8 mouse cellular contexts compared by ENCODE assay signal in genomic region chr3:122312078-122312477, GRCm38 (mm10). TPM values are rescaled to one million over a fixed set of nuclear protein-coding genes. Genes with fewer than 3 reads are reported as not detected.
DNase-seq lines count a peak whose midpoint lies in the region; ATAC-seq lines count a peak whose summit lies in the region.

No protein-coding gene starts in this region.

- no peak overlapping the region for H3K27ac ChIP-seq in embryonic facial prominence, embryonic 10.5 days (replicated peaks)

- intact Hi-C loops in heart, postnatal 10 days (cut with DNase I) = loop anchor here (1.0 to 5.0 kb wide), 4 partner anchors 110 to 327 kb away; no protein-coding TSS in a partner anchor

- peaks cover 17% of the 10 kb centered on the region for H3K27me3 ChIP-seq in embryonic facial prominence, embryonic 10.5 days (replicated peaks; ENCODE audit: low read depth, poor library complexity, severe bottlenecking)

- H3K36me3 ChIP-seq in embryonic facial prominence, embryonic 10.5 days (replicated peaks) = no peaks in the 10 kb centered on the region

- H3K9me3 ChIP-seq in embryonic facial prominence, embryonic 10.5 days = no peaks in the 10 kb centered on the region

- 15% methylated on average over 2 of the region's 2 CpGs for WGBS in embryonic facial prominence, embryonic 10.5 days

- ATAC-seq in megakaryocyte, adult 5-6 weeks (ENCODE audit: poor library complexity, severe bottlenecking) = peak; percentile 83

- H3K4me1 ChIP-seq in embryonic facial prominence, embryonic 10.5 days = peaks cover 23% of the 10 kb centered on the region

- no peak overlapping the region for H3K4me3 ChIP-seq in embryonic facial prominence, embryonic 10.5 days

- peak; percentile 54 to 61 for DNase-seq in CD8-positive naive resting alpha-beta T cell, adult 2 months (ENCODE audit: low read depth in 2 of 2, low spot score in 2 of 2)
- peak; percentile 89 for DNase-seq in adrenal gland, postnatal 25 days
- peak; percentile 86 for DNase-seq in embryonic facial prominence, embryonic 10.5 days (ENCODE audit: low spot score)
- DNase-seq in heart, postnatal 10 days = peak; percentile 86 to 93
- DNase-seq in layer of hippocampus, adult 9-11 months = peak; percentile 56
- DNase-seq in right cerebral cortex, adult 18-20 months = peak; percentile 75
- peak; percentile 64 for DNase-seq in urinary bladder, postnatal 10 days (ENCODE audit: low spot score)

RNA-seq across cellular contexts. Expression of gene Bcar3, which starts 18.1 kb away (rescaled TPM):
- 40.0 and 55.1 TPM in 2 replicates for total RNA-seq in adrenal gland, postnatal 25 days (2021)
- polyA plus RNA-seq in embryonic facial prominence, embryonic 10.5 days (2016; fragmentation: Nextera tagmentation; extraction: Ambion mirVana) = 9.3 and 10.1 TPM in 2 replicates
- total RNA-seq in heart, postnatal 10 days (2021) = 10 to 100 TPM in 1 of 2 experiments, 1 to 10 TPM in 1; 9.3 to 10.0 TPM
- total RNA-seq in megakaryocyte, adult 5-6 weeks (2015) = 0.46 and 1.2 TPM in 2 replicates
- total RNA-seq in megakaryocyte, adult 5-6 weeks (2017) = 1.2 and 2.0 TPM in 2 replicates

RNA-seq across cellular contexts. Expression of gene Dnttip2, which starts 37.9 kb away (rescaled TPM):
- 41.9 and 43.5 TPM in 2 replicates for total RNA-seq in adrenal gland, postnatal 25 days (2021)
- polyA plus RNA-seq in embryonic facial prominence, embryonic 10.5 days (2016; fragmentation: Nextera tagmentation; extraction: Ambion mirVana) = 97.3 and 100 TPM in 2 replicates
- total RNA-seq in heart, postnatal 10 days (2021) = 10 to 100 TPM; 25.3 to 30.9 TPM
- 65.3 and 76.9 TPM in 2 replicates for total RNA-seq in megakaryocyte, adult 5-6 weeks (2015)
- 81.9 and 94.7 TPM in 2 replicates for total RNA-seq in megakaryocyte, adult 5-6 weeks (2017)
